Mouse (Mus musculus): ENCODE measurements around the gene Fam186b.

DNA sequence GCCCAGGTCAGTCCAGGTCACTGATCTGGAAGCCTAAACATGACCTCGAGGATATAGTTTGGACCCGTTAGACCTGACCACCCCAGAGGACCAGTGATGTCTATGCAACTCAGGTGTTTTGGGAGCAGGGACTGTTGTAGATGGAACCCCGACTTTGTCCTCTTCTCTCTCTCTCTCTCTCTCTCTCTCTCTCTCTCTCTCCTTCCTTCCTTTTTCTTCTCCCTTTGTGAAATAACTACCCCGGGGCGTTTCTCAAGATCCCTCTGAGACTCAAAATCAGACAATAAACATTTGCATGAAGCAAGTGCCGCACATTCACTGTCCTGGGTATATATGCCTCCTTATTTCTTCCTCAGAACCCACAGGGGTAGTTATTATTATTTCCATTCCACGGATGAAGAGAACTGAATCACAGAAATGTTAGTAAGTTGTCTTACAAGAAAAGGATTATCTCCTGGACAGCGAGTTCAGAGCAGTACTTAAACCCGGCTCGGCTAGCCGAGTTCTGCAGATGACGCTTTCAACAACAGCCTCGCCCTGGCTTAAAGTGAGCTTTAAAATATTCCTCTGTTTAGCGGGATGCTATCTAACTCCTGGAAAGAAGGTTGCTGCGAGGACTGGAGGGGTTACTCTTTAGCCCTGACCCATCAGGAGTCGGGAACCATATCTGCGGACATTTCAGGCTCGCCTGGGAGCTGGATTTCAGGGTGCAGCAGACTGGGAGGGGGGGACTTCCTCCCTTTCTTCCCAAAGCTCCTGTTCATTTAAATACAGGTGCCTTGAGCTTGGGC is 72.7 kb downstream of the Fam186b start:
- TF ChIP-seq CTCF (conservative IDR thresholded peaks at IDR 0.05; ENCODE audit: insufficient read depth, insufficient read length, low read depth, low read length): no peak
- no peak for TF ChIP-seq POLR2A (IDR thresholded peaks at IDR 0.05; ENCODE audit: low read depth, low read length)

Data from kidney, adult 2 months (tissue).